In genomic region chr11:102026694-102027360, GRCm38 (mm10) we compare ENCODE assay signal across 8 mouse cellular contexts. TPM values are rescaled to one million over a fixed set of nuclear protein-coding genes. Genes with fewer than 3 reads are reported as not detected.
DNase-seq lines count a peak whose midpoint lies in the region; ATAC-seq and TF ChIP-seq lines count a peak whose summit lies in the region.

No protein-coding gene starts in this region.

- intact Hi-C loops in heart, postnatal 10 days (cut with DNase I) = no loop called here

- H3K9me3 ChIP-seq in forebrain, embryonic 13.5 days (replicated peaks) = no peaks in the 10 kb centered on the region
- H3K9me3 ChIP-seq in liver, postnatal 0 days (ENCODE audit: low read length) = no peaks in the 10 kb centered on the region

- no peaks in the 10 kb centered on the region for H3K27me3 ChIP-seq in forebrain, embryonic 13.5 days
- H3K27me3 ChIP-seq in liver, postnatal 0 days (ENCODE audit: insufficient read depth, low read length) = peaks cover 24% of the 10 kb centered on the region

- DNase-seq in ES-CJ7 (ENCODE audit: low read depth, low spot score) = peak; percentile 32
- DNase-seq in heart, postnatal 10 days = peak; percentile 69 to 71
- peak; percentile 71 to 89 for DNase-seq in kidney, postnatal 25 days
- DNase-seq in liver, postnatal 0 days = peak; percentile 72
- DNase-seq in ovary, postnatal 10 days (ENCODE audit: low spot score) = peak; percentile 55
- peak; percentile 61 for DNase-seq in urinary bladder, postnatal 14 days (ENCODE audit: low spot score)

- H3K4me3 ChIP-seq in brown adipose tissue, adult 24 weeks (ENCODE audit: insufficient read depth, low read depth, low read length) = peak overlapping the region; percentile 68
- H3K4me3 ChIP-seq in forebrain, embryonic 13.5 days = peak overlapping the region; percentile 66
- peak overlapping the region; percentile 45 for H3K4me3 ChIP-seq in liver, postnatal 0 days (ENCODE audit: low read depth, low read length)

- TF ChIP-seq EP300 in liver, postnatal 0 days (IDR thresholded peaks at IDR 0.05; ENCODE audit: low read depth) = no peak

- H3K4me2 ChIP-seq in forebrain, embryonic 13.5 days = peak overlapping the region; percentile 76
- peak overlapping the region; percentile 73 for H3K4me2 ChIP-seq in liver, postnatal 0 days (ENCODE audit: low read depth, low read length)

- peak; percentile 89 for ATAC-seq in forebrain, embryonic 13.5 days
- peak; percentile 83 for ATAC-seq in liver, postnatal 0 days

- H3K36me3 ChIP-seq in forebrain, embryonic 13.5 days (ENCODE audit: poor library complexity, severe bottlenecking) = peaks cover 23% of the 10 kb centered on the region
- no peaks in the 10 kb centered on the region; the same call in 1 of the 2 replicates for H3K36me3 ChIP-seq in liver, postnatal 0 days (replicated peaks; ENCODE audit: insufficient read depth, low read length)

- WGBS in forebrain, embryonic 13.5 days = 0% methylated on average over 44 of the region's 73 CpGs
- under 1% methylated on average over 24 of the region's 73 CpGs for WGBS in liver, postnatal 0 days (ENCODE audit: insufficient replicate concordance)

- no peak for TF ChIP-seq CTCF in liver, postnatal 0 days (IDR thresholded peaks at IDR 0.05; ENCODE audit: low read depth)

- no peaks in the 10 kb centered on the region; the same call in 1 of the 2 replicates for H3K4me1 ChIP-seq in brown adipose tissue, adult 24 weeks (ENCODE audit: control insufficient read depth, insufficient read depth, insufficient read length, low read length)
- H3K4me1 ChIP-seq in forebrain, embryonic 13.5 days = peaks cover 44% of the 10 kb centered on the region
- H3K4me1 ChIP-seq in liver, postnatal 0 days (ENCODE audit: insufficient read depth) = 0 out of 2 replicates have a peak, but pooled peaks cover 5% of the 10 kb centered on the region

- H3K9ac ChIP-seq in forebrain, embryonic 13.5 days = peak overlapping the region; percentile 82
- H3K9ac ChIP-seq in liver, postnatal 0 days (replicated peaks) = peak overlapping the region; percentile 50

- no peak overlapping the region for H3K27ac ChIP-seq in brown adipose tissue, adult 24 weeks (replicated peaks; ENCODE audit: low read depth, low read length)
- H3K27ac ChIP-seq in forebrain, embryonic 13.5 days = peak overlapping the region; percentile 91
- H3K27ac ChIP-seq in liver, postnatal 0 days (ENCODE audit: low read depth) = no peak overlapping the region; the same call in 1 of the 2 replicates

RNA-seq across cellular contexts. Expression of gene Mpp3, which starts 1.4 kb away (rescaled TPM):
- 0.54 and 0.87 TPM in 2 replicates for polyA plus RNA-seq in brown adipose tissue, adult 24 weeks (2012; ENCODE audit: insufficient read depth, insufficient read length, missing spikeins)
- polyA plus RNA-seq in forebrain, embryonic 13.5 days (2015; fragmentation: Nextera tagmentation; extraction: Ambion mirVana) = 40.8 and 41.0 TPM in 2 replicates
- 1 to 10 TPM; 5.5 to 7.4 TPM for total RNA-seq in heart, postnatal 10 days (2021)
- 0.56 and 0.72 TPM in 2 replicates for polyA plus RNA-seq in liver, postnatal 0 days (2015; fragmentation: Nextera tagmentation; extraction: Ambion mirVana)

RNA-seq across cellular contexts. Expression of gene Cd300lg, which starts 14.5 kb away (rescaled TPM):
- polyA plus RNA-seq in brown adipose tissue, adult 24 weeks (2012; ENCODE audit: insufficient read depth, insufficient read length, missing spikeins) = 37.7 and 46.4 TPM in 2 replicates
- 0.27 and 0.31 TPM in 2 replicates for polyA plus RNA-seq in forebrain, embryonic 13.5 days (2015; fragmentation: Nextera tagmentation; extraction: Ambion mirVana)
- 10 to 100 TPM; 64.4 to 75.9 TPM for total RNA-seq in heart, postnatal 10 days (2021)
- polyA plus RNA-seq in liver, postnatal 0 days (2015; fragmentation: Nextera tagmentation; extraction: Ambion mirVana) = 1.8 and 2.3 TPM in 2 replicates

RNA-seq across cellular contexts. Expression of gene Dusp3, which starts 40.0 kb away (rescaled TPM):
- polyA plus RNA-seq in brown adipose tissue, adult 24 weeks (2012; ENCODE audit: insufficient read depth, insufficient read length, missing spikeins) = 66.5 and 75.1 TPM in 2 replicates
- polyA plus RNA-seq in forebrain, embryonic 13.5 days (2015; fragmentation: Nextera tagmentation; extraction: Ambion mirVana) = 8.5 and 8.7 TPM in 2 replicates
- total RNA-seq in heart, postnatal 10 days (2021) = 100 to 1,000 TPM; 145 to 170 TPM
- polyA plus RNA-seq in liver, postnatal 0 days (2015; fragmentation: Nextera tagmentation; extraction: Ambion mirVana) = 18.4 and 22.7 TPM in 2 replicates

RNA-seq across cellular contexts. Expression of gene Cfap97d1, which starts 42.7 kb away (rescaled TPM):
- not detected in 2 replicates for polyA plus RNA-seq in brown adipose tissue, adult 24 weeks (2012; ENCODE audit: insufficient read depth, insufficient read length, missing spikeins)
- polyA plus RNA-seq in forebrain, embryonic 13.5 days (2015; fragmentation: Nextera tagmentation; extraction: Ambion mirVana) = not detected in 2 replicates
- total RNA-seq in heart, postnatal 10 days (2021) = not detected
- polyA plus RNA-seq in liver, postnatal 0 days (2015; fragmentation: Nextera tagmentation; extraction: Ambion mirVana) = 0.19 TPM in 1 of 2 replicates, not detected in the other

Comparison
In these comparisons a context has a peak if more than half of its experiments do, and no peak if none do; other contexts are left out.
1. RNA of gene Mpp3, which starts 1.4 kb away (polyA plus RNA-seq): 40.8 to 41.0 TPM in forebrain, embryonic 13.5 days; 0.54 to 0.87 TPM in brown adipose tissue, adult 24 weeks and 0.56 to 0.72 TPM in liver, postnatal 0 days; every median in the first group is over 10 times any median in the second.
2. RNA of gene Cd300lg, which starts 14.5 kb away (polyA plus RNA-seq): 37.7 to 46.4 TPM in brown adipose tissue, adult 24 weeks; 1.8 to 2.3 TPM in liver, postnatal 0 days and 0.27 to 0.31 TPM in forebrain, embryonic 13.5 days; every median in the first group is over 10 times any median in the second.
3. Peak in every context shown above with its lines, with median percentiles within 50 percentile points of each other: DNase-seq and H3K4me3 ChIP-seq.